Comparison of ENCODE assay signal across 23 mouse cellular contexts in genomic region chr2:116402113-116402512, GRCm38 (mm10).
DNase-seq lines count a peak whose midpoint lies in the region; ATAC-seq and TF ChIP-seq lines count a peak whose summit lies in the region.
"Had no signal": no experiment of that assay in that cellular context is flagged by ENCODE, and none has a peak within 500 bp of the region (broad histone marks: within the 10 kb centered on the region; RNA-seq: fewer than 3 reads in every experiment).

No protein-coding gene starts in this region.

- H3K4me3 ChIP-seq in forebrain, embryonic 13.5 days = no peak overlapping the region
- no peak overlapping the region for H3K4me3 ChIP-seq in forebrain, embryonic 12.5 days (replicated peaks)
- H3K4me3 ChIP-seq in forebrain, embryonic 14.5 days (ENCODE audit: low read depth, low read length) = no peak overlapping the region
- no peak overlapping the region for H3K4me3 ChIP-seq in forebrain, embryonic 15.5 days
- H3K4me3 ChIP-seq in forebrain, embryonic 16.5 days (replicated peaks; ENCODE audit: low read length) = no peak overlapping the region
- H3K4me3 ChIP-seq in forebrain, embryonic 10.5 days = no peak overlapping the region

- WGBS in forebrain, embryonic 13.5 days = 41% methylated on average over 1 of the region's 1 CpGs
- WGBS in forebrain, embryonic 12.5 days = 45% methylated on average over 1 of the region's 1 CpGs
- 31% methylated on average over 1 of the region's 1 CpGs for WGBS in forebrain, embryonic 14.5 days
- WGBS in forebrain, embryonic 15.5 days = 32% methylated on average over 1 of the region's 1 CpGs
- 43% methylated on average over 1 of the region's 1 CpGs for WGBS in forebrain, embryonic 16.5 days
- WGBS in forebrain, embryonic 10.5 days = 76% methylated on average over 1 of the region's 1 CpGs

- no peak for TF ChIP-seq CTCF in brain, embryonic 14.5 days (IDR thresholded peaks at IDR 0.05; ENCODE audit: borderline replicate concordance, extremely low read depth, insufficient read depth, insufficient read length)

- H3K4me2 ChIP-seq in forebrain, embryonic 13.5 days = no peak overlapping the region
- H3K4me2 ChIP-seq in forebrain, embryonic 12.5 days = no peak overlapping the region
- no peak overlapping the region for H3K4me2 ChIP-seq in forebrain, embryonic 14.5 days (ENCODE audit: low read length)
- no peak overlapping the region for H3K4me2 ChIP-seq in forebrain, embryonic 15.5 days (replicated peaks)
- no peak overlapping the region for H3K4me2 ChIP-seq in forebrain, embryonic 16.5 days (ENCODE audit: low read length)

- H3K9me3 ChIP-seq in forebrain, embryonic 13.5 days (replicated peaks) = no peaks in the 10 kb centered on the region
- no peaks in the 10 kb centered on the region for H3K9me3 ChIP-seq in forebrain, embryonic 12.5 days
- no peaks in the 10 kb centered on the region for H3K9me3 ChIP-seq in forebrain, embryonic 14.5 days (replicated peaks; ENCODE audit: control insufficient read depth, low read length)
- H3K9me3 ChIP-seq in forebrain, embryonic 15.5 days = no peaks in the 10 kb centered on the region
- H3K9me3 ChIP-seq in forebrain, embryonic 16.5 days (ENCODE audit: control insufficient read depth, low read length) = no peaks in the 10 kb centered on the region
- H3K9me3 ChIP-seq in forebrain, embryonic 10.5 days = no peaks in the 10 kb centered on the region

- no peak overlapping the region for H3K9ac ChIP-seq in forebrain, embryonic 13.5 days
- H3K9ac ChIP-seq in forebrain, embryonic 12.5 days = no peak overlapping the region
- no peak overlapping the region for H3K9ac ChIP-seq in forebrain, embryonic 14.5 days (ENCODE audit: low read length)
- H3K9ac ChIP-seq in forebrain, embryonic 15.5 days (replicated peaks) = no peak overlapping the region
- no peak overlapping the region for H3K9ac ChIP-seq in forebrain, embryonic 16.5 days (replicated peaks; ENCODE audit: low read depth, low read length)

- H3K27me3 ChIP-seq in forebrain, embryonic 13.5 days = no peaks in the 10 kb centered on the region
- H3K27me3 ChIP-seq in forebrain, embryonic 12.5 days = no peaks in the 10 kb centered on the region
- H3K27me3 ChIP-seq in forebrain, embryonic 14.5 days (replicated peaks; ENCODE audit: control insufficient read depth, insufficient read depth, low read length) = no peaks in the 10 kb centered on the region
- H3K27me3 ChIP-seq in forebrain, embryonic 15.5 days = no peaks in the 10 kb centered on the region
- no peaks in the 10 kb centered on the region for H3K27me3 ChIP-seq in forebrain, embryonic 16.5 days (replicated peaks; ENCODE audit: control insufficient read depth, insufficient read depth, low read length)
- H3K27me3 ChIP-seq in forebrain, embryonic 10.5 days (ENCODE audit: poor library complexity, severe bottlenecking) = no peaks in the 10 kb centered on the region
- H3K27me3 ChIP-seq: CH12.LX had no signal

- H3K4me1 ChIP-seq in forebrain, embryonic 13.5 days = peaks cover 8% of the 10 kb centered on the region; the same call in 1 of the 2 replicates
- peaks cover 2% of the 10 kb centered on the region; the same call in 1 of the 2 replicates for H3K4me1 ChIP-seq in forebrain, embryonic 12.5 days
- no peaks in the 10 kb centered on the region; the same call in 1 of the 2 replicates for H3K4me1 ChIP-seq in forebrain, embryonic 14.5 days (ENCODE audit: control insufficient read depth, insufficient read depth, low read length)
- H3K4me1 ChIP-seq in forebrain, embryonic 15.5 days = no peaks in the 10 kb centered on the region
- H3K4me1 ChIP-seq in forebrain, embryonic 16.5 days (replicated peaks; ENCODE audit: control insufficient read depth, insufficient read depth, low read length) = no peaks in the 10 kb centered on the region
- no peaks in the 10 kb centered on the region for H3K4me1 ChIP-seq in forebrain, embryonic 10.5 days

- no peak overlapping the region for H3K27ac ChIP-seq in forebrain, embryonic 13.5 days
- no peak overlapping the region for H3K27ac ChIP-seq in forebrain, embryonic 12.5 days
- H3K27ac ChIP-seq in forebrain, embryonic 14.5 days (ENCODE audit: low read depth, low read length) = no peak overlapping the region
- H3K27ac ChIP-seq in forebrain, embryonic 15.5 days (replicated peaks) = no peak overlapping the region
- H3K27ac ChIP-seq in forebrain, embryonic 16.5 days (ENCODE audit: low read length) = no peak overlapping the region
- no peak overlapping the region for H3K27ac ChIP-seq in forebrain, embryonic 10.5 days

- TF ChIP-seq POLR2A in brain, embryonic 14.5 days (IDR thresholded peaks at IDR 0.05; ENCODE audit: borderline replicate concordance, extremely low read depth, insufficient read depth, insufficient read length, poor library complexity, severe bottlenecking) = no peak

- H3K36me3 ChIP-seq in forebrain, embryonic 13.5 days (ENCODE audit: poor library complexity, severe bottlenecking) = no peaks in the 10 kb centered on the region
- no peaks in the 10 kb centered on the region for H3K36me3 ChIP-seq in forebrain, embryonic 12.5 days (replicated peaks)
- H3K36me3 ChIP-seq in forebrain, embryonic 14.5 days (ENCODE audit: control insufficient read depth, insufficient read depth, low read length) = no peaks in the 10 kb centered on the region
- no peaks in the 10 kb centered on the region for H3K36me3 ChIP-seq in forebrain, embryonic 15.5 days
- H3K36me3 ChIP-seq in forebrain, embryonic 16.5 days (ENCODE audit: control insufficient read depth, insufficient read depth) = no peaks in the 10 kb centered on the region
- H3K36me3 ChIP-seq in forebrain, embryonic 10.5 days (replicated peaks) = no peaks in the 10 kb centered on the region
- H3K36me3 ChIP-seq: G1E had no signal

- ATAC-seq in forebrain, embryonic 13.5 days = peak; percentile 74; the same call in 1 of the 2 replicates
- ATAC-seq in forebrain, embryonic 12.5 days (ENCODE audit: low FRiP score) = no peak
- ATAC-seq in forebrain, embryonic 14.5 days = peak; percentile 65
- no peak; the same call in 1 of the 2 replicates for ATAC-seq in forebrain, embryonic 15.5 days (replicated peaks)
- 0 out of 2 replicates have a peak, but pooled peaks have one; percentile 49 for ATAC-seq in forebrain, embryonic 16.5 days
- ATAC-seq: activated CD4-positive, CD25-positive, alpha-beta regulatory T cell, adult 4 months; CD4-positive, CD25-positive, alpha-beta regulatory T cell, adult 4 months; Patski had no signal

- DNase-seq in forebrain, embryonic 14.5 days (ENCODE audit: low spot score) = peak; percentile 20
- no peak for DNase-seq in forebrain, embryonic 10.5 days (ENCODE audit: extremely low spot score, low spot score)
- DNase-seq in brain, embryonic 14.5 days (ENCODE audit: low read depth) = peak; percentile 47
- DNase-seq in cerebellum, adult 9-11 months = no peak
- DNase-seq: adrenal gland, adult 2 months; adrenal gland, adult 8-10 months; adrenal gland, postnatal 10 days; adrenal gland, postnatal 14 days; adrenal gland, postnatal 25 days; adrenal gland, postnatal 36 days; B cell, adult 2 months; cerebellum, adult 11 months; cerebellum, adult 11-12 months; cerebellum, adult 18-20 months had no signal

Comparison
In these comparisons a context has a peak if more than half of its experiments do, and no peak if none do; other contexts are left out.
1. ATAC-seq: peak in forebrain, embryonic 13.5 days (single experiment), forebrain, embryonic 14.5 days (single experiment) and forebrain, embryonic 16.5 days (single experiment); none in forebrain, embryonic 12.5 days (single experiment) and forebrain, embryonic 15.5 days (single experiment).
2. DNase-seq: peak in forebrain, embryonic 14.5 days (single experiment) and brain, embryonic 14.5 days (single experiment); none in forebrain, embryonic 10.5 days (single experiment) and cerebellum, adult 9-11 months (single experiment).